Mouse (Mus musculus) liver, embryonic 14.5 days (tissue): ENCODE results near the gene Sh3glb1.

ENCODE experiments used
- CTCF ChIP-seq: IDR thresholded peaks from 2 replicates; pipeline ENCODE4 v1.5.1; 2016; ENCODE audit warnings: antibody characterized with exemption, low read depth, control low read depth
- EP300 ChIP-seq: IDR thresholded peaks from 2 replicates; pipeline ENCODE4 v1.6.1; 2016; ENCODE audit warnings: antibody characterized with exemption, low read depth

GRCm38 (mm10) chr3:144753120-144753519 is 33.0 kb upstream of the Sh3glb1 start:
- TF ChIP-seq CTCF (peak; percentile 90), EP300 (no peak)
